In the genomic region with DNA sequence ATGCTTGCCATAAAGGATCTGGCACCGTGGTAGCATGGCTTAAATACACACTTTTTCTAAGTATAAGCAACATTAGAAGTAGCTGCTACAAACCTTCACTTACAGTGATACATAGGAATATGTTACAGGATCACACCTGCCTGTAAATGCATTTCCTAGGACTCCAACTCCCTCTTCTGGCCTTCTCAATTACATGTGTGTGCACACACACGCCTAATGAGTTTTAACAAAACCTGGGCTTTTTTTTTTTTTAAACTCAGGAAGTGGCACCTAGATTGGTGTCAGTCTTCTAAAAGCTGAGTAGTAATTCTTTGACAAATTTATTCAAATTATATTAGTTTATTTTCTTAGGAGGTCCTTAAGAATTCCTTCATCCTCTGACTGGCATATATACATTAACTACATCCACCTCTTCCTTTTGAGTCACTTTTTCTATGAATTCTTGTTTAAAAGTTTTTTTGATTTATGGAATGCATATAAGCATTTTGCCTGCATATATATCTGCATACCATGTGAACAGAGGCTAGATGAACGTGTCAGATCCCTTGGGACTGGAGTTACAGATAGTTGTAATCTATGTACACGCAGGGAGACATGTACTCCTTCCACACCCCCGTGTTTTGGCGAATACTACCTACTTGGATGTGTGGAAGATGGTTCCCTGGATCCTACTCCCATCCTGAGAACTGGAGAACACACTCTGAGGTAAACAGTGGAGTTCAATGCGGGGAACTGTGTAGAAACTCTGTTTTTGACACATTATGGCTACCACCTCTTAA, we compare ENCODE assay signal across 1 mouse cellular context.
A peak's percentile ranks its signal among the peaks of the same experiment; 100 is the strongest.
TF ChIP-seq lines count a peak whose summit lies in the region.

No protein-coding gene starts in this region.

TF ChIP-seq in MEL, 35 proteins besides CTCF, POLR2A, EP300 and RAD21 (continued from another document):
- peak; percentile 63; the same call in 1 of the 2 replicates for TF ChIP-seq ZNF384 (IDR thresholded peaks at IDR 0.05; ENCODE audit: low read depth, low read length)
